Mouse (Mus musculus): ENCODE results near the gene Fst. TPM values are rescaled to one million over a fixed set of nuclear protein-coding genes. Genes with fewer than 3 reads are reported as not detected.

Fst gene
- total RNA-seq, 1 experiment, result 16.6 TPM

GRCm38 (mm10) chr13:114447213-114447612 is 11.5 kb downstream of the Fst start:
- no peak overlapping the region for H3K9ac ChIP-seq (ENCODE audit: insufficient read depth, low read depth, low read length, poor library complexity, severe bottlenecking)
- H3K4me1 ChIP-seq (ENCODE audit: control insufficient read depth in 2 of 2, insufficient read depth in 2 of 2, low read length in 2 of 2, poor library complexity in 1 of 2), result no peaks in the 10 kb centered on the region; a peak in 1 of 4 replicates
- TF ChIP-seq ZC3H11A (IDR thresholded peaks at IDR 0.05; ENCODE audit: borderline replicate concordance, low read depth, low read length) (no peak), MAFK (IDR thresholded peaks at IDR 0.05; ENCODE audit: insufficient read depth, low read depth, low read length) (no peak), CHD2 (IDR thresholded peaks at IDR 0.05; ENCODE audit: low read depth, low read length) (no peak), ZNF384 (IDR thresholded peaks at IDR 0.05; ENCODE audit: low read depth, low read length) (no peak), HCFC1 (IDR thresholded peaks at IDR 0.05; ENCODE audit: borderline replicate concordance, insufficient read depth, low read length) (no peak)
- DNase-seq (ENCODE audit: low read depth, low spot score), result no peak
- H3K4me3 ChIP-seq (ENCODE audit: insufficient read depth in 1 of 2, low read depth in 1 of 2, low read length in 2 of 2, poor library complexity in 1 of 2, severe bottlenecking in 1 of 2), result no peak overlapping the region
- in situ Hi-C loops (cut with MboI; ENCODE audit: low sequenced_read_pairs in 2 of 2, unreplicated experiment in 2 of 2), result no loop called here
- no peak overlapping the region for H3K27ac ChIP-seq (ENCODE audit: insufficient read depth, low read depth, low read length, poor library complexity, severe bottlenecking)
- no peaks in the 10 kb centered on the region for H3K9me3 ChIP-seq (ENCODE audit: control insufficient read depth, insufficient read depth, low read depth, low read length)
- H3K36me3 ChIP-seq (ENCODE audit: control insufficient read depth, insufficient read depth, low read length, poor library complexity, severe bottlenecking), result no peaks in the 10 kb centered on the region

GRCm38 (mm10) chr13:114432491-114432890 is 26.3 kb downstream of the Fst start:
- H3K9me3 ChIP-seq (ENCODE audit: control insufficient read depth, insufficient read depth, low read depth, low read length), result no peaks in the 10 kb centered on the region
- no peak overlapping the region for H3K4me3 ChIP-seq (ENCODE audit: insufficient read depth in 1 of 2, low read depth in 1 of 2, low read length in 2 of 2, poor library complexity in 1 of 2, severe bottlenecking in 1 of 2)
- no peak for DNase-seq (ENCODE audit: low read depth, low spot score)
- TF ChIP-seq CHD2 (IDR thresholded peaks at IDR 0.05; ENCODE audit: low read depth, low read length), result no peak
- TF ChIP-seq ZC3H11A (IDR thresholded peaks at IDR 0.05; ENCODE audit: borderline replicate concordance, low read depth, low read length), result no peak
- TF ChIP-seq ZNF384 (IDR thresholded peaks at IDR 0.05; ENCODE audit: low read depth, low read length), result no peak
- no peak for TF ChIP-seq HCFC1 (IDR thresholded peaks at IDR 0.05; ENCODE audit: borderline replicate concordance, insufficient read depth, low read length)
- no peak for TF ChIP-seq MAFK (IDR thresholded peaks at IDR 0.05; ENCODE audit: insufficient read depth, low read depth, low read length)
- H3K4me1 ChIP-seq (ENCODE audit: control insufficient read depth in 2 of 2, insufficient read depth in 2 of 2, low read length in 2 of 2, poor library complexity in 1 of 2), result no peaks in the 10 kb centered on the region
- H3K27ac ChIP-seq (ENCODE audit: insufficient read depth, low read depth, low read length, poor library complexity, severe bottlenecking), result no peak overlapping the region
- no peaks in the 10 kb centered on the region for H3K36me3 ChIP-seq (ENCODE audit: control insufficient read depth, insufficient read depth, low read length, poor library complexity, severe bottlenecking)
- in situ Hi-C loops (cut with MboI; ENCODE audit: low sequenced_read_pairs in 2 of 2, unreplicated experiment in 2 of 2), result no loop called here
- H3K9ac ChIP-seq (ENCODE audit: insufficient read depth, low read depth, low read length, poor library complexity, severe bottlenecking), result no peak overlapping the region

GRCm38 (mm10) chr13:114425230-114425629 is 33.5 kb downstream of the Fst start:
- in situ Hi-C loops (cut with MboI; ENCODE audit: low sequenced_read_pairs in 2 of 2, unreplicated experiment in 2 of 2), result no loop called here
- TF ChIP-seq HCFC1 (IDR thresholded peaks at IDR 0.05; ENCODE audit: borderline replicate concordance, insufficient read depth, low read length) (no peak), CHD2 (IDR thresholded peaks at IDR 0.05; ENCODE audit: low read depth, low read length) (no peak), ZNF384 (IDR thresholded peaks at IDR 0.05; ENCODE audit: low read depth, low read length) (no peak), ZC3H11A (IDR thresholded peaks at IDR 0.05; ENCODE audit: borderline replicate concordance, low read depth, low read length) (no peak), MAFK (IDR thresholded peaks at IDR 0.05; ENCODE audit: insufficient read depth, low read depth, low read length) (no peak)
- no peak overlapping the region for H3K27ac ChIP-seq (ENCODE audit: insufficient read depth, low read depth, low read length, poor library complexity, severe bottlenecking)
- H3K9ac ChIP-seq (ENCODE audit: insufficient read depth, low read depth, low read length, poor library complexity, severe bottlenecking), result no peak overlapping the region
- no peaks in the 10 kb centered on the region for H3K36me3 ChIP-seq (ENCODE audit: control insufficient read depth, insufficient read depth, low read length, poor library complexity, severe bottlenecking)
- no peak for DNase-seq (ENCODE audit: low read depth, low spot score)
- H3K9me3 ChIP-seq (ENCODE audit: control insufficient read depth, insufficient read depth, low read depth, low read length), result 0 out of 2 replicates have a peak, but pooled peaks cover 2% of the 10 kb centered on the region
- no peaks in the 10 kb centered on the region for H3K4me1 ChIP-seq (ENCODE audit: control insufficient read depth in 2 of 2, insufficient read depth in 2 of 2, low read length in 2 of 2, poor library complexity in 1 of 2)
- H3K4me3 ChIP-seq (ENCODE audit: insufficient read depth in 1 of 2, low read depth in 1 of 2, low read length in 2 of 2, poor library complexity in 1 of 2, severe bottlenecking in 1 of 2), result no peak overlapping the region

- Histone ChIP-seq H3K4me1 (ENCODE audit: control insufficient read depth in 2 of 2, insufficient read depth in 2 of 2, low read length in 2 of 2, poor library complexity in 1 of 2) (no peaks in the 10 kb centered on the region), H3K9me3 (ENCODE audit: control insufficient read depth, insufficient read depth, low read depth, low read length) (0 out of 2 replicates have a peak, but pooled peaks cover 2% of the 10 kb centered on the region), H3K4me3 (ENCODE audit: insufficient read depth in 1 of 2, low read depth in 1 of 2, low read length in 2 of 2, poor library complexity in 1 of 2, severe bottlenecking in 1 of 2) (no peak overlapping the region), H3K9ac (ENCODE audit: insufficient read depth, low read depth, low read length, poor library complexity, severe bottlenecking) (no peak overlapping the region), H3K36me3 (ENCODE audit: control insufficient read depth, insufficient read depth, low read length, poor library complexity, severe bottlenecking) (no peaks in the 10 kb centered on the region), H3K27ac (ENCODE audit: insufficient read depth, low read depth, low read length, poor library complexity, severe bottlenecking) (no peak overlapping the region)
- TF ChIP-seq ZC3H11A (IDR thresholded peaks at IDR 0.05; ENCODE audit: borderline replicate concordance, low read depth, low read length), result no peak
- no peak for TF ChIP-seq MAFK (IDR thresholded peaks at IDR 0.05; ENCODE audit: insufficient read depth, low read depth, low read length)
- no peak for TF ChIP-seq CHD2 (IDR thresholded peaks at IDR 0.05; ENCODE audit: low read depth, low read length)
- TF ChIP-seq ZNF384 (IDR thresholded peaks at IDR 0.05; ENCODE audit: low read depth, low read length), result no peak
- no peak for TF ChIP-seq HCFC1 (IDR thresholded peaks at IDR 0.05; ENCODE audit: borderline replicate concordance, insufficient read depth, low read length)
- DNase-seq (ENCODE audit: low read depth, low spot score), result no peak
- in situ Hi-C loops (cut with MboI; ENCODE audit: low sequenced_read_pairs in 2 of 2, unreplicated experiment in 2 of 2), result no loop called here
Measured at GRCm38 (mm10) chr13:114420235-114420634, 38.5 kb downstream of the Fst start.

- in situ Hi-C loops (cut with MboI; ENCODE audit: low sequenced_read_pairs in 2 of 2, unreplicated experiment in 2 of 2), result no loop called here
- Histone ChIP-seq H3K4me3 (ENCODE audit: insufficient read depth in 1 of 2, low read depth in 1 of 2, low read length in 2 of 2, poor library complexity in 1 of 2, severe bottlenecking in 1 of 2) (no peak overlapping the region), H3K9me3 (ENCODE audit: control insufficient read depth, insufficient read depth, low read depth, low read length) (0 out of 2 replicates have a peak, but pooled peaks cover 2% of the 10 kb centered on the region), H3K4me1 (ENCODE audit: control insufficient read depth in 2 of 2, insufficient read depth in 2 of 2, low read length in 2 of 2, poor library complexity in 1 of 2) (no peaks in the 10 kb centered on the region), H3K27ac (ENCODE audit: insufficient read depth, low read depth, low read length, poor library complexity, severe bottlenecking) (no peak overlapping the region), H3K9ac (ENCODE audit: insufficient read depth, low read depth, low read length, poor library complexity, severe bottlenecking) (no peak overlapping the region), H3K36me3 (ENCODE audit: control insufficient read depth, insufficient read depth, low read length, poor library complexity, severe bottlenecking) (no peaks in the 10 kb centered on the region)
- no peak for DNase-seq (ENCODE audit: low read depth, low spot score)
- TF ChIP-seq MAFK (IDR thresholded peaks at IDR 0.05; ENCODE audit: insufficient read depth, low read depth, low read length) (no peak), CHD2 (IDR thresholded peaks at IDR 0.05; ENCODE audit: low read depth, low read length) (no peak), ZC3H11A (IDR thresholded peaks at IDR 0.05; ENCODE audit: borderline replicate concordance, low read depth, low read length) (no peak), ZNF384 (IDR thresholded peaks at IDR 0.05; ENCODE audit: low read depth, low read length) (no peak), HCFC1 (IDR thresholded peaks at IDR 0.05; ENCODE audit: borderline replicate concordance, insufficient read depth, low read length) (no peak)
Measured at GRCm38 (mm10) chr13:114419364-114419763, 39.4 kb downstream of the Fst start.
